Mouse (Mus musculus) mature B cell (primary cell): ENCODE results near the gene Rnls.

Experiments
- in situ Hi-C: fragments of 300-500 bp; cut with MboI; formaldehyde crosslinking; loops from 2 replicates; pipeline ENCODE4 v1.14.3; 2019

The Rnls gene

DNA sequence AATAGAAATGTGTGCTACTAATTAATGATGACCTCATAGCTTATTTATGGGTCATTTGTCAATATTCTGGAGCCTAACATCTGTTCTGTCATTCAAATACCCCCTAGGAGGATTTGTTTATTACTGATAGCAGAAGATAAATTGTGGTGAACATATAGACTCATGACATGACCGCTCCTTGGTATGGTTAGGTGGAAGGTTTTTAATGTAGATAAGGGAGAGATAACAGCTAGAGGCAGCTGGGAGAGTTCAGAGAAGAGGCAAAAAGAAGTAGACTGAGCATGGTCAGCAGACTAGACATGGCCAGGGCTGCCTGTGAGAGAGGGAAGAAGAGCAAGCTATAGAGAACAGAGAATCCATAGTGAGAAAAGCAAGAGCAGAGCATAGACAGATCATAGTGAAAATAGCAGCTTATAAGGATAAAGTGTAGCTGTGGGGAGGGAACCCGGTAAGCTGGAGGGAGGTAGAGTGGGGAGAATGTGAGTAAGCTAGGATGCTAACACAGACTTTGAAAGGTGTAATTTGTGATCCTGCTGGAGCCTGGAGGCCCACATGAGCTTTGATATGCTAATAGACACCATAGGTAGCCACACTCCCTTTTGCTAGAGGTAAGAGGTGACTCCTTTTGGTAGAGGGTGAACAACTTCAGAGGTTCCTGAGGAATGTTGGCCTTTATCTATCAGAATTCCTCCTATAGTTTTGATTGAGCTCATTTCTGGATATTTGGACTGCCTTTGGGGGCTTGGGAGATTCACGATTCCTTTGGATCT, 127.7 kb downstream of the Rnls start:
- in situ Hi-C loops: no loop called here

DNA sequence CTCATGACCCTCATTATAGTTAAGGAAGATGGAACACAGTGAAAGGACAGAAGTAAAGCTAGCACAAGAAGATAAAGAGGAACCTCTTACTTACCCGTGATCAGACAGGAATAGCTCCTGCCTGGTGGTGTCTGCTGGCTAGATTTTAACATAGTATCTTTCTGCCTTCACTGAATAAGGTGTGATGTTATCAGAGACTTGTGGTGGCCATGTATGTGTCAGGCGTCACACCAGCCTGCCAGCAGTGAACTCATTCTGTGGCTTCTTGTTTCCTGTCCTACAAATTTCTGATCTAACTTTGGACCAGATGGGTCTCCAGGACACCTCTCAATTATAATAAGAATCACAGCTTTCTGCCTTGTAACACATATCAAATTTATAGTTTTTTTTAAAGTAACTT, 129.7 kb downstream of the Rnls start:
- in situ Hi-C loops: no loop called here

DNA sequence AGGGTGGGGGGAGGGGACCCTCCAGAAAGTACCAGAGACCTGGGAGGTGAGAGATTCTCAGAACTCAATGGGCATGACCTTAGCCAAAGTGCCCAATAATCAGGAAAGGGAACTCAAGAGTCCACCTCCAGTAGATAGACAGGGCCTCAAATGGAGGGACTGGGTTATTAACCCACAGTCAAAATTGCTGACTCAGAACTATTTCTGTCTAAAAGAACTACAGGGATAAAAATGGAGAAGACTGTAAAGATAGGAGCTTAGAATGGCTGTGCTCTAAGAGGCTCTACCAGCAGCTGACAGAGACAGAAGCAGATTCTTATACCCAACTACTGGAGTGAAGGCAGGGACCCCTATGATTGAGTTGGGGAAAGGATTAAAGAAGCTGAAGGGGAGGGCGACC, 132.9 kb downstream of the Rnls start:
- in situ Hi-C loops: no loop called here

DNA sequence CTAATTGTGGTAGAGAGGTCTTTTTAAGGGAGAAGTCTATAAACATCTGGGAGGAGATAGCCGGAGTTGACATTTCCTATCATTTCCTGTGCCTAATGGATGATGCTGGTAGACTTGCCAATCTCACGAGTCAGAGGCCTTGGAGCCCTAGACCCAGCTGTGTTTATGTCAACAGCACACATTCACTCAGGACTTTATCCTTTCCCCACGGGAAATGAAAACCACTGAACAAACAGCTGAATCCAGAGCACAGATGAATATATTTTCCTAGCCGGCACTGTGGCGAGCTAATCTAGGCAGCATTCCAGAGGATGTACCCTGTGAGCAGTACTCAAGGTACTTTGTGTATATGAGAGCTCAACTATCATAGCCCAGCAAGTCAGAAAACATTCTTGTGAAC, 138.2 kb downstream of the Rnls start:
- in situ Hi-C loops: no loop called here

DNA sequence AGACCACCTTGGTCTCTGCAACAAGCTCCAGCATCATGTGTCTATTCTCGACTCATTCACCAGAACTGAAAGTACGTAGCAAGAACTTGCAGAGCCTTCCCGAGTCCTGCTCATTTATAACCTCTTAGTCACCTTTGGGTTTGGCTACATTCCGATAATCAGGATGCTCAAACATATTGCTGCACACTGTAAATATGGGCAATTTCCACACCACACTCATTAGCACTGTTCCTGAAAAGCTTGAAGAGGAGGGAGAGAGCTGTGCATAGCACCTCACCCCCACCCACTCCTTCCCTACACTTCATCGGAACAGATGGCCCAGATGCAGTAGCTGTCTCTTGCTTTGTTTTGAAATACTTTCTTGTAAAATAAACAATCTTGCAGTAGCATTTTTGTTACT, 139.9 kb downstream of the Rnls start:
- in situ Hi-C loops: no loop called here

DNA sequence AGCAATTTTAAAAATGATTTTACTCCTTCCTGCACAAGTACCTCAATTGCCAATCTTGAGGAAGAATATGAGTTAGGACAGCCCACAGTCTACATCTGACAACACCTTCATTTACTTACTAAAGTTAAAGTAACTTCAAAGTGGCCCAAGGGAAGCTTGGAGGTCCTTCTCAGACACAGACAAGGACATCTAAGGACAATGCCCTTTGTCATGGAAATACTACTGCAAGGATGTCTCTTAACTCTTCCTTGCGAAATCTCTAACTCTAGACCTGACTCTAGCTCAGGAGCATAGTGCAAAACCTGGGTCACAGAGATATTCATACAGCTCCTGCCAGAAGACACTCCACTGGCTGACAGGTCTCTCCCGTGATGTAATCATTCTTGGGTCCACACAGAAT, 147.9 kb downstream of the Rnls start:
- in situ Hi-C loops: loop anchor here (10.0 kb wide), 1 partner anchor 121 kb away; no protein-coding TSS in a partner anchor

DNA sequence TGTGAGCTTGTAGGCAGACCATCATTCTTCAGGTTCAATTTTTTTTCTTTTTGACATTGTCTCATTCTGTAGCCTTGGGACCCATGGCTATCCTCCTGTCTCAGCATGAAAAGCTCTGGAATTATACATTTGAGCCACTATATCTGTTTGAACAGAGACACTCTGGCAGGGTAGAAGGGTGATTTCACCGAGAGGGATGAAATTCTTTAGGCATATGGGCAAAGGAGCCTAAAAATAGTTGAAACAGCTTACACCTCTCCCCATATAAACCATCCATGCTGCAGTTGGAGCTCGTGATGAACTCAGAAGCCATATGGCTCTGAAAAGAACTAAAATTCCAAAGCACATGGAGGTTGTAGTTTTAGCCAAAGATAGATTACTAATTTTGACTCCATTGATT, 151.7 kb downstream of the Rnls start:
- in situ Hi-C loops: loop anchor here (10.0 kb wide), 1 partner anchor 124 kb away; no protein-coding TSS in a partner anchor

DNA sequence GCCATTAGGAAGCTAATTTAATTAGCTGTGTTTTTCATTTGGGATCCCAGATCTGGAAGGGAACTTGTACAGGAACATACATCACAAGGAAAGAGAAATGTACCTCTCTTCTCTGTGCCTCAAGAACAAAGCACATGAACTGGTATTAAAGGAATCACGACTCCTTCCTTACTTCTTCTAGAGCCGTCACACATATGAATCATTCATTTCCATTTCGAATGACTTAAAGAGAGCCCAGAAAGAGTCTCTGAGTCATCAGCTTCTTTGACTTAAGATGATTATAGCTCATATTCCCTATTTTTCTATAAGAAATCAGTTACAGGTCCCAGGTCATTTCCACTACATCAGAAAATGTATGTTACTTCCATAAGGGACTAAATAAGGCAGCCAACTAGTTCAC, 159.2 kb downstream of the Rnls start:
- in situ Hi-C loops: no loop called here

DNA sequence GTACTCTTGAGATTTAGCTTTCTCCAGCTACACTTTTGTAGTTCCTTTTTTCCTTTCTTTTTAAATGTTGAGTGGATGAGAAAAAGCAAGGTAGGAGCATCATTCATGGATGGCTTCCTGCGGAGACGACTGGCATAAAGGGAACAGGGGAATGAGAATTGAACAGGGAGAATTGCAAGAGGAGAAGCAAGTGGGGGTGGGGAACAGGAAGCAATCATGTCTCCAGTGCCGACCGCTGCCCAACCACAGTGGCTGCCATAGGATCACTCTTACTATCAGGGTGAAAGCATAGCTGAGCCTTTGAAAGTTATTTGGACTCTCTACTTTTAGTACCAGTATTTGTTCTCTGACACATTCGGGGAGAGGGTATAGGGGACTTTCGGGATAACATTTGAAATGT, 160.8 kb downstream of the Rnls start:
- in situ Hi-C loops: no loop called here

DNA sequence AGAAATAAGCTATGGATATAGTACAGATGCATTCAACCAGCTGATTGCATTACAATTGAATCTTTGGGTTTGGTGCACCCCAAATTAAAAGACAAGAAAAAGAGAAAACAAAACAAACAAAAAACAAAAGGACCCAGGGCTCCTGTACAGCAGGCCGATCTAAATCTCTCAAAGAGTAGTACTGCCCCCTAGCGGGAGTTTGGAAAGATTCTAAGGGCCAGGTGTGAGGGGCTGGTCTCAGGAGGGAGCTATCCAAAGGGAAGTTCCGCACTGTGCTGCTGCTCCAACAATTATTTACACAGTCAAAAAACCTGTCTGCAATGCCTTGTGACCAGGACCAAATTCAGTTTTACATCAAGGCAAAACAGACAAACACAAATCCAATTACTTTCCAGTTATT, 165.1 kb downstream of the Rnls start:
- in situ Hi-C loops: loop anchor here (5.0 to 10.0 kb wide), 3 partner anchors 112 to 515 kb away; partner anchors contain the start of gene Pten

DNA sequence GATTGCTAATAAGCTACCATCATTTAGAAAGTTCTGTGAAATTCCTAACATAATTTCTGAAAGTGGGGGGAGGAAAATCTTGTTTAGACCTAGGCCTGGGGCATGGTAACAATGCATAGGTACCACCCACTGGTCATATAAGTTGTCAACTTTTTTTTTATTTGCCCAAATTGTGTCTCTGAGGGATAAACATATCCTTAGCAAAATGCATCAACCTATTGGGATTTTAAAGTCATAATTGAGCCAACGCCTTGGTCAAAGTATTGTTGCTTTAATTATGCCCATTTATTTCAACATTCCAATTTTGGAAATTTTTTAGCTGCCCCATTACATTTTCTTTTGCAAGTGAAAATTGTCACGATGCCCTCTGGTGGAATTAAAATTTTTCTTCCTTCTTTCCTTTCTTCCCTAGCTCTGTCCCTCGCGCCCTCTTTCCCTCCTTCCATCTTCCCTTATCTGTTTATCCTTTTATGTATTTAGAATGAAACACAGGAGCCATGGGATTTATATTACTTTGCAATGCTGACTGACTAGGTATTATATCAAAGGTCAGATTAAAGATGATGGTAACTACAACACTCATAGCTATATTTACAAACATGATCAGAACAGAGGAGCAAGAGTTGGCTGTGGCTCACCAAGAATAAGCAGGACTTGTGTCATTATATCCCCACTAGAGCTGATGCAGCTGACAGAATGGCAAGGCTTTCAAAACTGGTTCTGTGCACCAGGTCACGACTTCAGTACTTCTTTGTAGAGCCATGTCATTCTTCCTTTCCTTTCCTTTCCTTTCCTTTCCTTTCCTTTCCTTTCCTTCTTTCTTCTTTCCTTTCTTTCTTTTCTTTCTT, 166.0 kb downstream of the Rnls start:
- in situ Hi-C loops: loop anchor here (5.0 to 10.0 kb wide), 3 partner anchors 111 to 514 kb away; partner anchors contain the start of gene Pten

DNA sequence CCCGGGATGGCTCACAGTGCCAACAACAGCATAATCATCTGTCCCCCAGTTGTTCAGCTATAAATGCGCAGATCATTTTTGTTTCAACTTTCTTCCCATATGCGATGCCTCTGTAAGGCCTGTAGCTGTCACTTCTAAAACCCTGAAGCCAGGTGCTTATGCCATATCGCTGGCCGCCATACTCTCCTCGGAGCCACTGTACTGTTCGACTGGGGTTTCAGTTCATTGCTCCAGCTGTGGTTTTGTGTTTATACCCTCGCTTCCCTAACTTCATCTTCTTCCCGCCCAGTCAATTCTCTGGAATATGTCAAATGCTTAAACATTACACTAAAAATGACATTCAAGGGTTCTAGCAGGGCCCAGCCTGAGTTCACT, 167.1 kb downstream of the Rnls start:
- in situ Hi-C loops: loop anchor here (5.0 to 10.0 kb wide), 3 partner anchors 110 to 513 kb away; partner anchors contain the start of gene Pten

DNA sequence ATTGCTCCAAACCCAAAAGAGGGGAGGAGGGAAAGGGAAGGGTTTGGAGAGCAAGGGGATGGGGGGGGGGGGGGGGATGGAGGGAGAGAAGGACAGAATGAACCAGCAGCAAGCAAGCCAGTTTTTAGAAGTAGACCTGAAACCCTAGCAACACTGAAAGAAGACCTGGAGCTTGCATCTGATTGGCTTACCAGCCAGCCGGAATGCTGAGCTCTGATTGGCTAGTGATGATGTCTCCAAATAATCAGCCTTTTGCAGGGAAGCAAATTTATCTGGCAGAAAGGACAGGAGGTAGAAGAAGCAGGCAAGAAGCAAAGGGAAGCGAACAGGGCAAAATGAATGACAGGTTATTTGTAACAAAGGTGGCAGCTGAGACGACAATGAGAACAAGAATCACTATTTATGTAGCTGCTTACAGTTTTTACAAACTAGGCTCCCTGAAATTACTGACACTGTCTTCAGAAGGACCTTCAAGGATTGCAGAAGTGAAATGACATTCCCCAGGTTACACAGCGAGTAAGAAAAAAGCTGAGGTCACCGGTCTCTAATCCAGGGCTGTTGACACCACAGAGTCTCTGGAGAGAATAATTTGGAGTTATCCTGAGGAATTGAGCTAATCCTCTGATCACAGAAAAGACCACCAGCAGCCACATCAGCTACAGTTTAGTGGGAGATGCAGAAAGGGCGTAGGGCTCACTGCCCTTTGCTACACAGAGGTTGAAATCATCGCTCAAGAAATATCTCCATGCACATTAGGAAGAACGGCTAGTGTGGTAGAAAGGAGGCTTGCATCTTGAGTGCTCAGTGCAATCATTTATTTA, 167.7 kb downstream of the Rnls start:
- in situ Hi-C loops: loop anchor here (5.0 to 10.0 kb wide), 3 partner anchors 110 to 512 kb away; partner anchors contain the start of gene Pten

DNA sequence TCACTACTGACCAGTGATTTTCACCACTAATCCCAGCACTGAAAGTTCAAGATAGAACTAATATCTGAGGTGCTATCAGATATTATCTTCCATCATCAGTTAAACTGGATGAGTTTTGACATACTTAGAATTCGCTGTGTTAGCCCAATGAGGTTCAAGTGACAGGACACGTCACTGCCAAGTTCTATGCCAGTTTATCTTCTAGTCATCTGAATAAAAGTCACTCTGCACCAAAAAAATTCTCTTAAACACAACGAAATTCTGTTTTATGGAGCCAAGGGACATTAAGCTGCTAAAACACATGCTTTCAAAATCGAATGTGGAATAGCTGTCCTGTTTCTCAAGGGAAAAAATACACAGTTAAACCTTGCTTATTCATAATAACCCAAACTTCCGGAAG, 168.3 kb downstream of the Rnls start:
- in situ Hi-C loops: loop anchor here (10.0 kb wide), 2 partner anchors 109 to 469 kb away; partner anchors contain the start of gene Pten

DNA sequence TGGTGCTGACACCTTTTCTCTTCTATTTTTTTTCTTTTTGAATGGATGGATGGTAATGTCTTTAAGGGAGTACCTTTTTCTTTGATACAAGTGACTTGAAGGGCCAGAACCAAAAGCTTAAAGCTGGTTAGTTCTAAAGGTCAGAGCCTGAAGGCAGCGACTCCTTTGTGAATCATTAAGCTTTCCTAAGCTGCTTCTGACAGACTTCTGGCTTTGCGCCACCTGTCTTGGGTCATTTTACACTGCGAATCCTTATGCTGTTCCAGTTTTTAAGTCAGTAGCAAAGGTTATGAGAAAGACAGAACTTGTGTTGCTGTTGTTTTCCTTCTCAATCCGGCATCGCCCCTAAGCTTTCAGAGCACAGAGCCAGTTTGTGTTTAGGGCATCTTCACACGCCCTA, 168.8 kb downstream of the Rnls start:
- in situ Hi-C loops: loop anchor here (10.0 kb wide), 2 partner anchors 108 to 468 kb away; partner anchors contain the start of gene Pten

DNA sequence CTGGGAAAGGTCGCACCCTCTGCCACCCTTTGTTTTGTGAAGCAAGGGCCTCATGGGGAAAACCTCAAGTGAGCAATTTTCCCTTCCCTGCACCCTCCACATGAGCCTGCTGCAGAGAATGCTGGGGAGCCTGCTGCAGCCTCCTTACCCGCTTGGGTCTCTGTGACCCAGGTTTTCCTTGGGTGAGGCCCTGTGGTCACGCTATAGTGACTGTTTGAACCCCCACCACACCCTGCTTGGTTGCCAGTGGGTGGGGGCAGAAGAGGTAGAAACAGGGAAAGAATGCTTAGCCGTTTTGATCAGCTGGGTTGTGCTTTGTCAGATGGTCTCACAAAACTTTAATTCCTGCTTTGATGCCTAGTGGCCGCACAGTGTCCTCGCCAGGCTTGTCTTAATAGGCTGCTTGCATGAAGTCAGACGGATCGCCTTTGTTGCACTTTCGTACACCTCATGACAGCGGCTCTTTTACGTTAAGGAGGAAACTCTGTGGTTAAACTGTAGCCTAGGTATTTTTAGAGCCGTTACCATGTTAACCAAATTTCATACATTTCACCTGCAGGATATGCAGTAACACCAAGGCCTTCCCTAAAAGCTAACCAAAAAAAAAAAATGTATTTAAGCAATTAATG, 169.4 kb downstream of the Rnls start:
- in situ Hi-C loops: loop anchor here (10.0 kb wide), 2 partner anchors 108 to 468 kb away; partner anchors contain the start of gene Pten

DNA sequence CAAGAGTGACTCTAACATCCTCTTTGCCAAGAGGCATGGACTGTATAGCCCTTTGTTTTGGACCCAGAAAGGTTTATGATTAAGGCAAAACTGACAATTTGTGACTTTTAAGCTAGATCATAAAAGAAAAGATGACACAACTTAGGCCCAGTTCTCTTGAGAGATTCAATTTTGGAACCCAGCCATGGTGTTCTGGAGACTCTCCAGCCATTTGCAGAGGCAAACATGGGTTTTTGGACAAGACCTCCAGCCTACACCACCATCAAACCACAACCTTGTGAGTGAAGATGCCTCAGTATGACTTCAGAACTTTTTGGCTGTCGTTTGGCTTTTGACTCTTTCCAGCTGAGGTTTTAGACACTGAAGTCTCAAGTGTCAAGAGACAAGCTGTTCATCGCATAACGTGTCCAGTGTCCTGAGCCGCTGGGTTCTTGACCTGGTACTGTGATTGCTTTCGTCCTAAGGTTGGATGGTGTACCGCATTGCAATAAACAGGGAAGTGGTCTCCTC, 174.2 kb downstream of the Rnls start:
- in situ Hi-C loops: no loop called here

DNA sequence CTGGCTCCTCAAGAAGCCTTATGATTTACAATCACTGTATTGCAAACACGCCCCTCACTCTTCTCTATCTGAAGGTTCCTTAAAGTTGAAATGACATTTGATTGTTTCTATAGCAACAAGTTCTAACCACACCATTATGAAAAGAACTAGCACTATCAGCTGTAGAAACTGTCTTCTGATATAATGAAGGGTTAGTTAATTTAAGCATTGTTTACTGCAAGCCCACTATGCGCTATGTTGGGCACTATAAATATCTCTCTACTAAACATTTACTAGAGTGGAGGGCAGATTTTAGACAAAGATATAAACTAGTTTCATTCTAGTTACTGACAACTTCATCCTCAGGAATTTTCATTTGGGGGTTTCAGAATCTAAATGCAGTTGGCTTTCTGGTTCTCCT, 182.4 kb downstream of the Rnls start:
- in situ Hi-C loops: no loop called here

DNA sequence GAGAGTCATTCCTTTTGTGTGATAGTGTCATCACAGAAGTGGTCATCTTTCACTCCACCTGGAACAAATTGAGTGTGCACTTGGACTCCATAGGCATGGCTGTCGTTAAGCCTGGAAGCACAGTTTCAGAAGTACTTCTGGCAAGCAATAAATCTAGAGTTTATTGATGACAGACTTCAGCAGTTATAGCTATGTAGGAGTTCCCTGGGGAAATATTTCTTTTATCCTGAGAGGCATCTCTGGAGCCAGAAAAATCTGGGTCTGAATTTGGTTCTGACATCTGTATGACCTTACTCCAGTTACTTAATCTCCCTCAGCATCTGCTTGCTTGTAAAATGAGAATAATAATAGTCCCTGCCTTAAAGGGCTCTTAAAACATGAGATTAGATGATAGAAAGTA, 184.1 kb downstream of the Rnls start:
- in situ Hi-C loops: no loop called here

DNA sequence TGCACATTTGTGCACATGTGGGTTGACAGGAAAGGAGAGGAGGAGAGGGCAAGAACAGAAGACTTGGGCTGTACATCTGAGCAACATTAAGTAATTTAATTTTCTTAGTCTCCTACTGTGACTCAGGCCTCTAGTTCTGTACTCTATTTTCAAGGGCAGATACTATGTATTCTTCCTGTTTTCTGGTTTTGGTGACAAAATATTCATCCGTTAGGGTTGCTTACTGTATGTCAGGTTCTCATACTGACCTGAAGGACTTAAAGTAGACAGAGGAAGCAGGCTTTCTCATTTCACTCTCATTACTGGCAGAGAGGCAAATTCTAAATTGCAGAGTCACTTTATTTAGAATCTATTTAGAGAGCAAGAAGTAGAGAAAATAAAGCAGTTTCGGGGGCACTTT, 186.7 kb downstream of the Rnls start:
- in situ Hi-C loops: no loop called here

DNA sequence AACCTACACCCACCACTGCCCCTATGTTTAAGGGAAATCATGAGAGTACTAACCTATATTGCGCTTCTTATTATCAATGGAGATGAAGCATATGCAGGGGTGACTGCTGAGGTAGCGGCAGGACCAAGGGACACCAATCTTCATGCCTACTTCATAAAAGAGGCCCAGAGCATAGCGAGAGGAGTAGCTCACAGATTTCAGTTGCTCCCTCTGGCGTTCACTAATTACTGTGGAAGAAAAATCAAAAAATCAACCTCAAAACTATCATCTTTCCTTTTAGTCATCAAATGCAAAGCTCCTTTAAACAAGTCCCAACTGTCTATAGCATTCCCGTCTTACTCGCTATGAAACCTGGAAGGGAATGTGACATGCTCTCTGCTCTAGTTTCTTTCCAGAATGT, 189.7 kb downstream of the Rnls start:
- in situ Hi-C loops: no loop called here
